Mouse (Mus musculus): ENCODE measurements around the gene Rtn2. TPM values are rescaled to one million over a fixed set of nuclear protein-coding genes. Genes with fewer than 3 reads are reported as not detected.

Rtn2 gene
- polyA plus RNA-seq (2012; rRNA removed): 30.6 and 59.5 TPM in 2 replicates

DNA sequence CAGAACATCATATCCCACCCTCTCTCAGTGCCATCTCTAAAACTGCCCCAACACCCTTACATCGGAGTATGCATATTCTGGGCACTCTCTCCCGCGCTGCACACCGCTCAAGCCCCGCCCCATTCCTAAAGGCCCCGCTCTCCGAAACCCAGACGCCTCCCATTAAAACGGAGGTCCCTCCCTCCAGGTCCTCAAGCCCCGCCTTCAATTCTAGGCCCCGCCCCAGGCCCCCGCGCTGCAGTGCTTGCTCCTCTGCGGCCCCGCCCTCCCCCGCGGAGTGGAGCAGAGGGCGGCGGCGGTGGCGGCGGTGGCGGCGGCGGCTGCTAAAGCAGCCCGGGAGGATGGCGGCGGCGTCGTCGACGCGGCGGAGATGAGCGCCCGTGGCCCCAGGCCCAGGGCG lies at the start of gene Rtn2:
TSS of gene Rtn2 (plus strand) at position 240 of the 400 bp plus-strand sequence.
- no peak for DNase-seq (ENCODE audit: low read depth)

DNA sequence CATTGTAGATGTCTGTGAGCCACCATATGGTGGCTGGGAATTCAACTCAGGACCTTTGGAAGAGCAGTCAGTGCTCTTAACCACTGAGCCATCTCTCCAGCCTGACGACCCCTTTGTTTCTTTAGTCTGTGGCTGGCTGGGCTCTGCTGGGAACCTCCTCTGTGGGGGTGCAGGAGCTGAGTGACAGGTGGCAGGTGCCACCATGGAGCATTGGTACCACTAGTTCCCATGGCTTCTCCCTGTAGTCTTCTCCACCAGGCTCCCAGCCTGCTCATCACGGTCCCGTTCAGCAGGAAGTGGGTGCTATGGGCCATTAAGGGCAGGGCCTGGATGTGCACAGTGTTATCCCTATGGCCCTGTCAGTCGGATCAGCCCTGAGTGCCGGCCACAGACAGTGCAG lies 47.8 kb upstream of the Rtn2 start:
- no peak for DNase-seq (ENCODE audit: low read depth)

DNA sequence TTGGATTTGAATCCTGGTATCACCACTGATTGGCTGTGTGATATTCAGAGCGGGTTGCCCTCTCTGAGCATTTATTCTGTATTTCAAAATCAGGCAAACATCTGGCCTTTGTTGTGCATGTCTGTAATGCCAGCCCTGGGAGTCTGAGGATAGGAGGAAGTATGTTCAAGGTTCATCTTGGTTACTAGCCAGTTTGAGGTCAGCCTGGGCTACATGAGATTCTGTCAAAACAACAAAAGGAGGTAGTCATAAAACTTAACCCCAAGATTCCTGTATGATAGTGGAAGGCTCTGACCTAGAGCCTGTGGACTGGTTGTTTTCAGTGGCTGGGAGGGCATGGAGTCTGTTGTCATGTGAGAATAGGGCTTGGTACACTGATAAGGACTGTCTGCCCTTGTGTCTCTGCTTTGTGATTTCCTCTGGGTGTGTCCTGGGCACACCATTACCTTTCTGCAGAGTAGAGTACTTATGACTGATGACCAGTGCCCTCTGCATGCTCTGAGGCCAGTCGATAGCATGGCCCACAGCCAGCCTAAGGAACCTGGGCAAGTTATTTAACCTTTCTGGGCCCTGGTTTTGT lies 47.2 kb upstream of the Rtn2 start:
- no peak for DNase-seq (ENCODE audit: low read depth)

DNA sequence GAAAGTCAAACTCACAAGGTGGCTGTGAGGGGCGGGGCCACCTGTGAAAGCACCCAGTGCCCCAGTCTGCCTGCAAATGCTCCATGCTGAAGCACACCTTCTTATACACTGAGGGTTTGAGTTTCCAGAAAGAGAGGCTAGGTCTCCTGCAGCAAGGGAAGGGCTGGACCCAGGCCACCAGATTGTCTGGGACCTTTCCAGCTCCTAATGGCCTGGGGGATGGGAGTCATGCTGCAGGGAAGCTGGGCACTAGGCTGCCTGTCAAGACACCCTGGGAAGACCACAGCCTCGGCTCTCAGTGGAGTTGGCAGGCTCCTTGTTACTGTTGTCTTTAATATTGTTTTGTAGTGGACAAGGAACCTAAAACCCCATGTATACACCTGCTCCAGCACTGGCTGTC lies 46.0 kb upstream of the Rtn2 start:
- no peak for DNase-seq (ENCODE audit: low read depth)

DNA sequence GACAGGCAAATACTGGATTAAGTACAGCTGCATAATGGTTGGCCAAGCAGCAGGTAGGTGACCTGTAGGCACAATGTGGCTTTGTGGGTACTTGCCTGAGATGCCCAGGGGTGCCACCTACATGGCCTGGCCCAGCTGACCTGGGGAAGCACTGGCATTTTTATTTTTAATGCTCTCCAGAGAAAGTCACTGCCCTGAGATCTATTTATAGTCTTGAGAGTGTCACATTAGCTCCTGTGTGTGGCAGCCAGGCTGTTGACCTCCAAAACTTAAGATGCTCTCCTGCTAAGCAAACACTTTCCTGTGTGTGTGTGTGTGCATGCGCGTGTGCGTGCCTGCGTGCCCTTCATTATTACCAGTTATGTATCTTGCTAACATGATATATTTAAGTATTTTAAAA lies 44.1 kb upstream of the Rtn2 start:
- no peak for DNase-seq (ENCODE audit: low read depth)

DNA sequence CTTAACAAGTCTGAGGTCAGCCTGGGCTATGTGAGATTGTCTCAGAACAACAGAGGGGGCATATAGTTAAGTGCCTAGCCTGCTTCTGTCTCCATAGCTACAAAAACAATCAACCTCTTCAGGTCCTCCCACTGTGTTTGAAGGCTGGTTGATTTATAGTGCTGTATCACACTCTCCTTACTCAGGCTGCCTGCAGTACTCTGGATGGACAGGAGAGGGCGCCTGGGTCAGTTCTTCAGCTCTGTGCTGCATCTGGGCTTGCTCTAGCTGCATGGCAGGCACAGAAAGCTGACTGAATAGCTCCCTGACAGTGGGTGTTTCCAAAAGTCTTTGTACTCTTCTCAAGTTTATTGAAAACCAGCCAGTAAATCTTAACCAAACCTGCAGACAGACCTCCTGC lies 43.0 kb upstream of the Rtn2 start:
- no peak for DNase-seq (ENCODE audit: low read depth)

DNA sequence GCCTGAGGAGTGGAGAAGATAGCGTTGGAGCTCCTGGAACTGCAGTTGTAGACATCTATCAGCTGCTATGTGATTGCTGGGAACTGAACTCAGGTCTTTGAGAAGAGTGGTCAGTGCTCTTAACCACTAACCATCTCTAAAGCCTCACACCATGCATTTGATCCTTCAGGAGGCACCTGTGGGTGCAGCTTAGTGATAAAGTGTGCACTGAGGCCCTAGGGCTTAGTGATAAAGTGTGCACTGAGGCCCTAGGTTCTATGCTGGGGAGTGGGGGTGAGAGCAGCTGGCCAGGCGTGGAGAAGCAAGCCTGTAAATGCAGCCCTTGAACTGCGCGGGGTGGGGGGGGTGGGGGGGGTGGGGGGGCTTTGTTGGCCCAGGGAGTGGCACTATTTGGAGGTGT lies 42.4 kb upstream of the Rtn2 start:
- no peak for DNase-seq (ENCODE audit: low read depth)

DNA sequence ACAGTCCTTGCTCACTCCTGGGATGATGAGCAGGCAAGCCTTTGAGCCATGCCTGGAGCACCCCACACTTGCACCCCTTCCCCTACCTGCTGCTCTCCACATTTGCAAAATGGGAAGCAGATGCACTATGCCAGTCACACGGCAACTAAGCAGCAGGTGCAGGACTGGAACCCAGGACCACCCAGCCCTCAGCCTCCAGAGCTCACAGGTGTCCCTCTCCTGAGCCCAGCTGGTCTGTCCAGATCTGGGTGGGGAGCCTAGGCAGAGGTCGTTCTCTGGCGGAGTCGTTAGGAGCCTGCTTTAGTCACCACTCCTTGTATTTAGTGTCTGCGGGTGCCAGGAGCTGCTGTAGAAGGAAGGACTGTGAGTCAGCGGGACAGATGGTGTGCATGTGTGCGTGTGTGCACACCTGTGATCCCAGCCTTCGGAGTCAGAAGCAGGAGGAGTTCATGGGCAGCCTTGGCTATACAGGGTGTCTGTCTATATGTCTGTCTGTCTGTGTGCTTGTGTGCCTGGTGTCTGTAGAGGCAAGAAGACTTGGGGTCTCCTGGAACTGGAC lies 41.4 kb upstream of the Rtn2 start:
- DNase-seq (ENCODE audit: low read depth): no peak

DNA sequence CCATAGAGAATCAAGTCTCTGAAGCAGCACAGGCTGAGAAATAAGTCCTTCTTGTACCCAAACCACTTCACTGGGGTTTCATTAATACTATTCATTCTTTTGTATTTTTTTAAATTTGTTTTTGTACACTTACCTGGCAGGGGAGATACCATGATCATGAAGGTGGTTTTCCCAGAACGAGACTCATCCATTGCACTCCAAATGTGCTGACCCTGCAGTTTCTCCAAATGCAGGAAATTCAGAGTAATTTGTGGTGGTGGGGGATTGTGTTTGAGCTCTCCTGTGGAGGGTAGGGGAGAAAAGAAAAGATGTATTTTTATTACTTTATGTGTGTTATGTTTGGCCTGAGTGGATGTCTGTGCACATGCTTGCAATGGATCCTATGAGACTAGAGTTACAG lies 40.4 kb upstream of the Rtn2 start:
- no peak for DNase-seq (ENCODE audit: low read depth)

DNA sequence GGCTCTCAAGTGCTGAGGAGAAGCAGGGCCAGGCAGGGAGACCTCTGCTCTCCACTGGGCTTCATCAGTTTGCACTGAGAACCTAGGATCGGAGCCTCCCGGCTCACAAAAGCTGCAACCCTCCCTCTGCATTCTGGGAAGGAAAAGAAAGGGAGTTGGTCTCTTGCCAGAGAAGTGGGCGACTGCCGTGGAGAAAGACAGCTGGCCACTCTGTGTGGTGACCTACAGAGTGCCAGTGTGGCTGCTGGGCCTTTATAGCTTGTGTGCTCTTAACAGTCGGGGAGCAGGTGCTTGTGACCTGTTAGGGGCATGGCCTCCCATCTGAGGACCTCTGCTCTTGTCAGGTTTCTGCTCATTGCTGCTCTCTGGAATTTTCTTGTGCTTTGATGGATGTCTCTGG lies 38.6 kb upstream of the Rtn2 start:
- DNase-seq (ENCODE audit: low read depth): no peak

DNA sequence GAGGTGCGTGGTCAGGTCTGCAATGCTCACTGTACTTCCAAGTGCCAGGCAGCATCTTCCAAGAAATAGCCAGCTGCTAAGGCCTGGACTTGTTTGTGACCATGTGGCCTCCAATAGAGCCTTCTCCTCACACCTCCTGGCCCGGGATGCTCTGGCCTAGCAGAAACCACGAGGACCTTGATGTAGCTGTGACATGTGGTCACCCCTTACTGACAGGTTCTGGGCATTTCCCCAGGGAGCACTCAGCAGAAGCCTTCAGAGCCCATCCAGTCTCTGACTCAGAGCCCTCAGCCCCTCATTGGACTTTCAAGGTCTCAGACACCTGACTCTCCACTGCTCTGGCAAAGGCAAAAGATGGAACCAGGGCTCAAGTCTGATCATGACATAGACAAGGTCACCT lies 37.3 kb upstream of the Rtn2 start:
- no peak for DNase-seq (ENCODE audit: low read depth)

DNA sequence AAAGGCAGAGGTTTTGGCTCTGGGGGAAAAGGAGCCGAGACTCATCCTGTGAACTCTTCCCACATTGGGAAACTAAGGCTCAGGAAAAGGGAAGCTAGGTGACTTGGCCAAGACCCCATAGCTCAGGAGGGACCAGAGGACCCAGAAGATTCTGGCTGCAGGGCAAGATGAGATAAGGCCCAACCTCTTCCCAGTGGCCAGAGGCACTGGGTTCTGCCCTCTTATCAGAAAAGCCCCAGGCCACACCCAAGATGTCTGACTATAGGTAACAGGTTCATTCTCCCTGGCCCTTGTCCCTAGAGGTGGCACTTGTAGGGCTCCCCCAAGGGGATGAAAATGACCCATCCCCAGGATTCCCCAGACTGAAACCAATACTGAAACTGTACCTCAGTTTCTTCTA lies 35.6 kb upstream of the Rtn2 start:
- DNase-seq (ENCODE audit: low read depth): no peak

DNA sequence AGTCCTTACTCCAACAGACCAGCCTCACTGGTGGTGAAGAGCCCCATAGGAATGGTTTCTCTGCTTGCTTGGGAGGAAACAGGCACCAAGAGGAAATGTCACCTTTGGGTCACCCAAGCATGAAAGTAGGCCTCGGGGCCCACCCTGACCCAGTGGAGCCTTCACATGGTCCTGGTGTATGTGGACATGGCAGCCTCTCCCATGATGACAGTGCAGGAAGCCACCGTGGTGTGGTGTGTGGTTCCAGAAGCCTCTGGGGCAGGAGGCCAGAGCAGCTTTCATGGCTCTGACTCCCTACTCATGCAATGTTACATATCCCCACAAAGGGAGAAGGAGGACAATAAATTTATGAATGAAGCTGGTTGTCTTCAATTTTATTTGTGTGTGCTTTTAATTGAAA lies 34.9 kb upstream of the Rtn2 start:
- DNase-seq (ENCODE audit: low read depth): no peak

DNA sequence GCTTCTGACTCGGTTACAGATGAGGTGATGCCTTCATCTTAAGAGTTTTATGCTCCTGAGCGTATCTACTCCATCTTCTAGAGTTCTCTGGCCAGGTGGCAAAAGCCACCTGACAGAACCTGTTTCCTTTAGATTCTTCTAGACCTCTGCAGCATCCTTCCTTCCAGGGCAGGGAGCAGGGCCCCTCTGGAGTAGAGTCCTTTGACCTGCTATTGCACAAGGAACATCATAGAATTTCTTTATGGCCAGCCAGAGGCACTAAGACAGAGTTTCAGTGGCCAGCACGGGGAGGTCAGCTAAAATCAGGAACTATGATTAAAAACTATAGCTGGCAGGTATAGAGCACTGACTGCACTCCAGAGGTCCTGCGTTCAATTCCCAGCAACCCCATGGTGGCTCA lies 30.3 kb upstream of the Rtn2 start:
- no peak for DNase-seq (ENCODE audit: low read depth)

DNA sequence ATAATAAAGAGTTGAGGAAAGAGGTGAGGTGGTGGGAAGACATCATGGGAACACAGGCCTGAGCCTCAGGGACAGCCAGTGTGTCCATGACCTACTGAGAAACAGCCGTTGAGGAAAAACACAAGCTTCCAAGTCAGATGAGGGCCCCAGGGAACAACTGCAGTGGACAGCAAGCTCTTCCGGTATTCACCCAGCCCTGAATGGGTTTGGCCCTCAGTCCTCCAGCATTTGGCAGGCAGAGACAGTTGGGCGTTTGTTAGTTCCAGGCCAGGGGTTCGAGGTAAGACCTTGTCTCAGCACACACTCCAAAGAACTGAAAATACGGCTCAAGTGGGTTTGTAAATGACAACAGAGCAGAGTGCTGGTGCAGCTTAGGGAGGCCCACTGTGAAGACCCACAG lies 29.0 kb upstream of the Rtn2 start:
- DNase-seq (ENCODE audit: low read depth): no peak

DNA sequence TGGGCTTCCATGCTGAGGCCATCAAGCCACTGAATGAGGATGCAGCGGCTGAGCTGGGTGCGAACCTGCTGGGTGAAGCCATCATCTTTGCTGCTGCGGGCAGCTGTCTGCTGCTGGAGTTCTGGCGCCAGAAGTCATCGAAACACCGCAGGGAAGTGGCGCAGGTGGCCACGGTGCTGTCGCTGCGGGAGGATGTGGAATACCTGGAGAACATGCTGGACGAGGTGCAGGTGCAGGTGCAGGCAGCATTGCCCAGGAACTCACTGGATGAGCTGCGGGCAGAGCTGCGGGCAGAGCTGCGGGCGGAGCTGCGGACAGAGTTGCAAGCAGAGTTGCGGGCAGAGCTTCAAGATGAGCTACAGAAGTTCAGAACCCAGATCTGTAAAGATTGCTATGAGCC lies 27.0 kb upstream of the Rtn2 start:
- no peak for DNase-seq (ENCODE audit: low read depth)

DNA sequence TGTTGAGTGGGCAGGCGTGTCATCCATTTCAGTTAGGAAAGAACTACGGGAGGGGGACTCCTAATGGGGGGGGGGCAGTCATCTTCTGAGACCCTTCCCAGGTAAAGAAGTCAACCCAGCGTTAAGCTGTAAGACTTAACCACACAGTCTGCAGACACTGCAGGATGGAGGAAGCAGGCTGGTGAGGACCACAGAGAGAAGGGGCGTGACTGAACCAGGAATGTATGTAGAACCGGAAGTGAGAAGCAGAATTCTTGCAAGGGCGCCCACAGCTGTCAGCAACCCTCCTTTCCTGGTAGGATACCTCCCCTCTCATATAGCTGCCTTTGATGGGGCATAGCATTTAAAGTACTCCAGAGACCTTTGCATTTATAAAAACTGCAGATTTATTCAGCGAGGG lies 25.9 kb upstream of the Rtn2 start:
- no peak for DNase-seq (ENCODE audit: low read depth)

DNA sequence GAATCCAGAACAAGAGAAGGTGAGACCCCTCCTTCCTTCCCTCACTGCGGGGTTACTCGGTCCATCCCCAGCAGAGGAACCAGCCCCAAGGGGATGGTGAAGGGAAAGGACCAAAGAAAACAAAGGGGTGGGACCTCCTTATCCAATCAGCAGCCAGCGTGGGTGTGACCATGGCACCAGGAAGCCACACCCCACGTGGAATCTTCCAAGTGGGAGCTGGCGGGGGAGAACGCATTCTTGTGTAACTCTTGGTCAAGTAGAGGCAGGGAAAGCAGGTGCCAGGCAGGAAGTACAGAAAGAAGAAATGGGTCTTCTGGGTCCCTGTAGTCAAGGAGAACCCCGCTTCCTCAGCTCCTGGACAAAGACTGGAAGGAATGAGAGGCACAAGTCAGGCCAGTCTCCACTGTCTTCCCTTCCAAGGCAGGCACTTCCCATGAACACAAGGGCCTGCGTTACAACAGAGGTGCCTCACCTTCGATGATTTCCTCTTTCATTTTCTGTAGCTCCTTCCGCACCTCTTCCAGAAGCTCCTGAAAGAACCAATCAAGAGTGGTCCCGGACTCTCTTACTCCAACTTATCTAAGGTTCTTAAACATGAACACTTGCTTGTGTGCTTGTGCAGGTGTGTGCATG lies 24.9 kb upstream of the Rtn2 start:
- DNase-seq (ENCODE audit: low read depth): no peak

DNA sequence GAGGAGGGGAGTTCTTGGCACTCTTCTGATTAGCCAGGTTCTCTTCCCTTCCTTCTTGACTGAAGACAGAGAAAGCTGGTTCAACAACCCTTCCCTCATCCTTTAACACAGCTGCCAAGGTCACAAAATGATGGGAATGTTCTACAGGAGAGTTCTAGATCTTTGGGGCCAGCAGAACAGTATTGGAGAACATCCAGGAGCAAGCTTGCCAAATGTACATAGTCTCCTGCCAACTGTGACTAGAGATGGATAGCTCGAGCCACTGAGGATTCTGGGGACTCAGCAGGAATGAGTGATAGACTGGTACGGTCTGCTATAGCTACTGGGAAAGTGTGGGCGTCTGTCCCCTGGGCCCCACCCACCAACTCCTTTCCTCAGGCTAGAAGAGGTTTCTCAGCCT lies 24.1 kb upstream of the Rtn2 start:
- DNase-seq (ENCODE audit: low read depth): no peak

DNA sequence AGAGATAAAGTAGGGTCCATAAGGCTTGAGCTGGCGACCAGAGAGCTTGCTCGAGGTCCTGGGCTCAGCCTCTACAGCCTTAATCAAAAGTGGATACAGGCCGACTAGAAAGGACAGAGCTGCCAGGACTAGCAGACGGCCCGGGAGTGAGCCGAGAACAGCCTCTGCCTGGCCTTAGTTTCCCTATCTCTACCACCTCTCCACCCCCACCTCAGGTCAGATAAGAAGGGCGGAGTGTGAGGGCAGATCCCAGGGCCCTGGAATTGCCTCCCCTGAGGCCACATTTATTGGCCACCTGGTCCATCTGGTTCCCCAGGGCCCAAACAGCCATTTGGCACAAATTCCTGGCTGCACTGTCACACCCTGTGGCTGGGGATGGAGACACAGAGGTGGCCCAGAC lies 17.3 kb upstream of the Rtn2 start:
- no peak for DNase-seq (ENCODE audit: low read depth)

DNA sequence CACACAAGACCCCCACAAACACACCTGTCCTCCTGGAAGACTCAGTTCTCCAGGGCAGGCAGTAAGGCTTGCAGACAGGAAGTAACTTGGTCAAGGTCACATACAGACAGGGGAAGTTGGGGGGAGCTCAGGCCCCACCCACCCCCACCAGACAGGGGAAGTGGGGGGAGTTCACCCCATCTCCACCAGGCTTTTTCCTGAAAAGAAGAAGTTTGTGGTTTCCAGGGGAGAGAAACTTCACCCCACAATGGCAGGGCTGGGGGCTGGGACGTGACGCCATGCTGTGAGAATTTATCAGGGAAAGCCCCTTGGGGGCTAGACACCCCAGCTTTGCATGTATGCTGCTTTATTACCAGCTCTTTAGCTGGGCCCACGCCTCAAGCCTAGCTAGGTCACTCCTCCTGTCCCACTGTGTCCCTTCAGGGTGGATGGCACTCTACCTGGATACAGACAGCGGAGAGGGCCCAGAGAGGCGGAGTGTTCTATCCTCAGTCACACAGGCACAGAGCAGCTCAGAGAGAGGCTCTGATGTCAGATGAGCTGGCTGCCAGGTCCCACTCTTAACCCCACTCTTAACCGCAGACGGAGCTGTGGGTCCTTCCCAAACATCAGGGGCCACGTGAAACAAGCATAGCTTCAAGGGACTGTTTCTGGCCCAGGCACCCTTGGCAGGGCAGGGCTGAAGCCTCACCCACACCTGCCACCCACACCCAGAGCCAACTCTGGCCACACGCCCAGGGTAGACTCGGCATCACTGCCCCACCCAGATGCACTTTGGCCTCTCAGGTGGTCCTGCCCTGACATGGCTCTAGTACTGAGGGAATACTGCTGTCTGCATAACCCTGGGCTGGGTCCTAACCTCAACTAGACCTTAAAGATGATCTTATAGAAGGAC lies 16.2 kb upstream of the Rtn2 start:
- no peak for DNase-seq (ENCODE audit: low read depth)

DNA sequence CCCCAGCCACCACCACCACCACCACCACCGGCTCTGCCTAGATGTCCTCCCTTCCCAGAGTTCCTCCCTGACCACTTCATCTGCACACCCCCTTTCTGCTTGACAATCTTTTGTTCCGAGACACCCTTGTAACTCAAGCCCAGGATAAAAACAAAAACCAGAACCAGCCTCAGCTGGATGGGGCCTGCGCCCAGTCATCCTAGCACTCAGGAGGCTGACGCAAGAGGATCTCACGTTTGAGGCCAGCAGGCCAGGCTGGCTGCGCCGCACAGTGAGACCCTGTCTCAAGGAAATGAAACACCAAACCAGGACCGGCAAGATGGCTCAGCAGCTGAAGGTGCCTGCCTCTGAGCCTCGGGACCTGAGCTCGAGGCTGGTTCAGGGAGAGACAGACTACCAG lies 15.4 kb upstream of the Rtn2 start:
- DNase-seq (ENCODE audit: low read depth): no peak
